Mouse (Mus musculus): ENCODE results near the gene Neurod6.

DNA sequence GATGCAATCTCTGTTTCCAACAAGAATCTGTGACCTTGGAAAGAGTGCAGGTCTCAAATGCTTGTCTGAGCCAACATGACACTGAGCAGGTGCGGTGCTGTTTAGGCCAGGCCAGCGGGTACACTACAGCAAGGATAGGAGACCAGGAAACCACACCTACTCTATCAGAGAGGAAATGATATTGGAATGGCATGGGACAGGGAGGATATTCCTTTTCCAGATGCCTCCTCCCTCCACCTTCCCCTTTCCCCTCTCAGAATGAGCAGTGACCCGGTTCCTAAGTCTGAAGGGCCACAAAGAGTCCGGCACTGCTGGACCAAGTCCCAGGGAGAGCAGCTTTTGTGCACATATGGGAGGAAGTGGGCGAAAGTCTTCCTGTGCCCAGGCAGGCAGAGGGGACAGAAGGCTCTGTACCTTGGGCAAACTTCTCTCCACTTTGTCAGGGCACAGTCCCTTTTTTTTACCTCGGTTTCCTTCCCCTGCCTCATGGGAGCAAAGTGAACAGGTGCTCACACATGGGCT is 4.9 kb downstream of the Neurod6 start:
- TF ChIP-seq CTCF (IDR thresholded peaks at IDR 0.05; ENCODE audit: low read depth, low read length): no peak
- no peak for TF ChIP-seq POLR2A (IDR thresholded peaks at IDR 0.05; ENCODE audit: insufficient read depth, low read length)
